Mouse (Mus musculus): ENCODE data around the gene Miga1.

The Miga1 gene

DNA sequence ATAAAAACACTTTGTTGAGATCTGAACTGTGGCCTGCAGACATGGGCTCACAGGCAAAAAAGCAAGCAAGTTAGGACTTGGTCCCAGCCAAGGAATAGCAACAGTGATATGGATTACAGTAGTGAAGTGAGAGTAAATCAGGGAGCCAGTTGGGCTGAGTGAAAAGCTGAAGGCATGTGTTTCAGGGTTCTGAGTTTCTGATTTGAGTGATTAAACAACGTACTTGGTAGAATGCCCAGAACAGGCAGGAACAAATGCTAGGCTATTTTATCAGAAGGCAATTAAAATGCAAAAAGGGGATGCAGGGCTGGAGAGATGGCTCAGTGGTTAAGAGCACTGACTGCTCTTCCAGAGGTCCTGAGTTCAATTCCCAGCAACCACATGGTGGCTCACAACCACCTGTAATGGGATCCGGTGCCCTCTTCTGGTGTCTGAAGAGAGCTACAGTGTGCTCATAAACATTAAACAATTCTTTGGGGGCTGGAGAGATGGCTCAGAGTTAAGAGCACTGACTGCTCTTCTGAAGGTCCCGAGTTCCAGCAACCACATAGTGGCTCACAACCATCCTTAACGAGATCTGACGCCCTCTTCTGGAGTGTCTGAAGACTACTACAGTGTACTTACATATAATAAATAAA, 94.8 kb downstream of the Miga1 start:
- DNase-seq (ENCODE audit: low spot score) = no peak

DNA sequence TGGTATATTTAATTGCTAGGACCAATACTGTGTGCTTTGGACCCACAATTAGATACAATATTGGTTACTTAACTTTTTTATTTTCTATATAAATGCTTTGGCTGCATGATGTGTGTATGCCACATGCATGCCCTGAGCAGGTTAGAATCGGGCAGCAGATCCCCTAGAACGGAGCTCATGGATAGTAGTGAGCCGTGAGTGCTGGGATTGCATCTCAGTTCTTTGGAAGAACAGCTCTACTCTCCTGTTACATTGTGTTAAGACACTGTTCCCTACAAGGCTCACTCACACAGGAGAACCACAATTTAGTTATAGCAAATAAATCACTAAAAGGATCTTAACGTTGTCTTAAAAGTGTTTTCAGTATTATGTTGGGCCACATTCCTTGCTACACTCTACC, 96.9 kb downstream of the Miga1 start:
- no peak for DNase-seq (ENCODE audit: low spot score)

DNA sequence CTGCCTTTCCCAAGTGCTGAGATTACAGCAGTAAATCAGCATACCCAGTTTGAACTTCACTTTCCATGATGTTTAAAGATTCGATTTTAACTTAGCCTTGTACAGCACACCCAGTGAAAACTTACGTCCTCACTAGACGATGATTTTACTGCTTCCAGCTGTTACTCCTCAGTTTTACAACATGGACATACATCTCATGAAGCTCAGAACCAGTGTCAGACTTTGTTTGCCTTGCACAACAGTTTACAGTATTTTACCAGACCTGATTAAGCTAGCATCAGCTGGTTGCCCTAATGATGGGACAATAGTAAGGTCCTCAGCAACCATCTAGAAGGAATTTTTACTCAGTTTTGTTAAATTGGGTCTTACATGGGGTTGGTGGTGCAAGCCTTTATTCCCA, 99.1 kb downstream of the Miga1 start:
- DNase-seq (ENCODE audit: low spot score) = no peak

DNA sequence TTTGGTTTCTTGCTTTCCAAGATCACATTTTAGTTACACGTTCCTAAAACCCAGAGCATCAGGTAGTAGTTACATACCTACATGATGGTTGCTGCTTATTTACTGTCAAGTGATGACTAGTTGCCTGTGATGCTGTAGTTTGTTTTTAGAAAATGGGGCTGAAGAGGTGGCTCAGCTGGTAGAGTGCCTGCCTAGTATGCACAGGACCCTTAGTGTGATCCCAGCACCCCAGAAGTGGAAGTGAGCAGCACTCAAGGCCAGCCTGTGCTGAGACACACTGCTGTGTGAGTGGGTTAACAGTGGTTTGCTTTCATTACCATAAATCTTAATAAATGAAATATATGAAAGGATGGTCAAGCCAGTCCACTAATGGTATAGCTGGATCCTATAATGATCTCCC, 100.6 kb downstream of the Miga1 start:
- DNase-seq (ENCODE audit: low spot score) = no peak

DNA sequence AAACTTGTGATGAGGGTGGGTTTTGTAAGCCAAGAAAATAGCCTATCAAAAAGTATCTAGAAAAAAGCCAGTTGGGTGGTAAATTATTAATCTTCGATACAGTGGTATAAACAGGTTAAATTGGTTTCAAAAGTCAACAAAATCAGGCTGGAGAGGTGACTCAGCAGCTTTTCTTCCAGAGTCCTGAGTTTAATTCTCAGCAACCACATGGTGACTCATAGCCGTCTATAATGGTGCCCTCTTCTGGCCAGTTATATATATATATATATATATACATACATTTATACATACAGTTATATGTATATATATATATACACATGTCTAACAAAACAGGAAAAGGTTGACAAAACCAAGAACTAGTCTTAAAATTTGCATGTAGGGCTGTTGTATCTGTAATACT, 101.4 kb downstream of the Miga1 start:
- DNase-seq (ENCODE audit: low spot score) = no peak

DNA sequence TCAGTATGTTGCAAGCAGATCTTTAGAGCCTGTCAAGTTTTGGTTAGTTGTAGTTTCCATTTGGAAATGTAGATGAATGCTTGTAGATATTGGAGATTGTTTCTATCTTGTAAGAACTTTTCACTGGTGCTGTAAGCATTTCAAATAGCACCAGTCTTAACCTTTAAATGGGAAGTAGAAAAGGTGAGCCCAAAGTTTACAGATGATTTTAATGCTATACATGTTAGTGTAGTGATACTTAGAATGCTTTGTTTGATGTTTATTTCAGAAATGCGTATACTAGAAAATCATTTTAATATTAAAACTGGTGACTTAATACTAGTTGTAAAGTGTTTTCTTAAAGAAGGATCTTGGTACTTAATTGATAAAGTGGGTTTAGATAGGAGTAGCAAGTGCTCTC, 104.4 kb downstream of the Miga1 start:
- no peak for DNase-seq (ENCODE audit: low spot score)

DNA sequence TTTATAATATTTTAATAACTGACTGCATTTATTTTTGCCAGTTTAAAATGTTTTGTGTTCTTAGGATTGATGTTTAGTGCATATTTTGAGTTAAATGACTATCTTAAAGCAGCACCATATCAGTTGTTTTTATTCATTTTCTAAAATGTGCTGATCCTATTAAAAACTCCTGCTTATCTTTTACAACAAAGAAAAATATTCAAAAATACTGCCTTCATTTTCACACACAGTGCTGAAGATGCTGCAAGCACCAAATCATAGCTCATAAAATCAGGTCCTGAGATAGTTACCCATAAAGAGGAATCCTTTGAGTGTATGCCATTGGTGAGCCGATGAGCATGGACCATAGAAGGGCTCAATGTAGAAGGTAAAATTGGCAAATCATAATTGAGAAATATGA, 105.0 kb downstream of the Miga1 start:
- no peak for DNase-seq (ENCODE audit: low spot score)

DNA sequence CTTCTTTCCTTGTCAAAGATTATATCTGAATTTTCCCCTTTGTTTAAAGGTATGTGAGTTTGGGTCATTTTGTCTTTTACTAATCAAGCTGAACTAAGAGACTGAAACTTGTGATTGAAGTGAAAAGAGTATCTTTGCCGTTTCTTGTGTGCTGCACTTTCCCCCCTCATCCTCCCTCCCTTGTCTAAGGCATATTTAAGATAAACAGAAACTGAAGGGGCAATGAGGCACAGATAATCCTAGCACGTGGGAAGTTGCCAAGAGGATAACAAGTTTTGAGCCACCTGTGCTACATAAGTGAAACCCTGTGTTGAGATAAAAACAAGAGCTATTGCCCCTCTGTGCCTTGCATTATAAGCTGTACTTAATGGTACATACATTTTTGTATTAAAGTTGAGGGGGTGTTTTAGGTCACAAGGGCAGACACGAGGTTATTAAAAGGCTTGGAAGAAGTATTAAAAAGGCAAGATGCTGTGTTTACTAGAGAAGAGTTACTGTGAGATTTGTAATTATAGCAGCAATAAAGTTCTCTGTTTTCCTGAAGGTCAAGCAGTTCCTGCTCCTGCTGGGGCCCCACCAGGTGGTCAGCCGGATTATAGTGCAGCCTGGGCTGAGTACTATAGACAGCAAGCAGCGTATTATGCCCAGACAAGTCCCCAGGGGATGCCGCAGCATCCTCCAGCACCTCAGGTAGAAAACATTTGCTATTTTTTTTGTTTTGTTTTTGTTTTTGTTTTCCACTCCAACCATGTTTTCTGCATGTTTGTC, 108.7 kb downstream of the Miga1 start:
- DNase-seq (ENCODE audit: low spot score) = no peak

DNA sequence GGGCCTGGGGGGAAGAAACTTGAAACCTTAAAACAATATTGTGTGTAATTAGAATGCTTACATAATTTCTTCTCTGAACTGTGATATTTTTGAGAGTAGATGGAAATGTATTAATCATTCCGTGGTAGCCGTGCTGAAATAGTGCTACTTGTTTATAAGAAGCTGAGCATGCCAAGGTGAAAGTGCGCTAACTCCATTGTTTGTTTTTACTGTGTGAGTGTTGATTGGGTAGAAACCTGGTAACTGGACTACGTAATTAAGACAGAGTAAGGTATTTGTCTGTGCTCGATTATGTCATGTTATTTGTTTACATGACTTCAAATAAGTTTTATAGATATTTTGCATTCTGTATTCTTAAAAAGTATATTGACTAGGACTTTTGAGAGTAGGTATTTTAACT, 110.9 kb downstream of the Miga1 start:
- no peak for DNase-seq (ENCODE audit: low spot score)

DNA sequence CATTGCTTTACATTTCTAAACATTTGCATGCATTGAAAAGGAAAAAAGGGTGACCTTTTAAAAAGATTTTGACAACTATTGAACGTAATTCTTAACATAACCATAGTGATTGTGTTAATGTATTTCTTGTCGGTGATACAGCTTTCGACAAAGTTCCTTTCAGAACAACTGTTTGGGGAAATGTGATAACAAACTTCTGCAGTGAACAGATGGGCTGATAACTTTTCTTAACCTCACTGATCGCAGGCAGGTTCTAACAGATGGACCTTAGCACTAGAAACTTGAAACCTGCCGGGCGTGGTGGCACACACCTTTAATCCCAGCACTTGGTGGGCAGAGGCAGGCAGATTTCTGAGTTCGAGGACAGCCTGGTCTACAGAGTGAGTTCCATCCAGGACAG, 111.4 kb downstream of the Miga1 start:
- DNase-seq (ENCODE audit: low spot score) = no peak

DNA sequence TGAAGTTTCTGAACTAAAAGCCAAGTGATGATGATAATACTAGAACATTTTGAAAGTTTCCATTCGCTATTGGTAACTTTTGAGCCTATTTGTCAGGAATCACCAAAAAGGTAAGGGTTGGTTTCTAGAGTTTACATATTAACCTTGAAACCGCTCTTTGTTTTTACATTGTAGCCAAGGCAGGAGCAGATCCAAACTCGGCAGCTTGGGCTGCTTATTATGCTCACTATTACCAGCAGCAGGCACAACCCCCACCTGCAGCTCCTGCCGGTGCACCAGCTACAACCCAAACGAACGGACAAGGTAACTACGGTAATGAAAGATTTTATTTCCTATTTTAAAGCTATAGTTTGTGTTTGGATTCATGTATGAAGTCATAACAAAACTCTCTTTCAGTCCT, 114.3 kb downstream of the Miga1 start:
- no peak for DNase-seq (ENCODE audit: low spot score)

DNA sequence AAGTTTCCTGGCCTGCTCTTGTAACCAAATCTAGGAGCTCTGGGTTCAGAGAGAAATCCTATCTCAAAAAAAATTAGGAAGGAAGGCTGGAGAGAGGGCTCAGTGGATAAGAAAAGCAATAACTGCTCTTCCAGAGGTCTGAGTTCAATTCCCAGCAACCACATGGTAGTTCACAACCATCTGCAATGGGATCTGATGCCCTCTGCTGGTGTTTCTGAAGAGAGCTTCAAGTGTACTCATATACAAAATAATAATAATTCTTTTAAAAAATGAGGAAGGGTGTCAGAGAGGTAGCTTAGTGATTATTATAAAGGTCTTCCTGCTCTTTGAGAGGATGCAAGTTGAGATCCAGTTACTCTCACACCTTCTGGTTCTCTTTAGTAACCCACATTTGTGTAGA, 115.3 kb downstream of the Miga1 start:
- no peak for DNase-seq (ENCODE audit: low spot score)

Measured in yolk sac, embryonic 10.5 days (tissue).